Mouse (Mus musculus): ENCODE measurements around the gene Phc2.

DNA sequence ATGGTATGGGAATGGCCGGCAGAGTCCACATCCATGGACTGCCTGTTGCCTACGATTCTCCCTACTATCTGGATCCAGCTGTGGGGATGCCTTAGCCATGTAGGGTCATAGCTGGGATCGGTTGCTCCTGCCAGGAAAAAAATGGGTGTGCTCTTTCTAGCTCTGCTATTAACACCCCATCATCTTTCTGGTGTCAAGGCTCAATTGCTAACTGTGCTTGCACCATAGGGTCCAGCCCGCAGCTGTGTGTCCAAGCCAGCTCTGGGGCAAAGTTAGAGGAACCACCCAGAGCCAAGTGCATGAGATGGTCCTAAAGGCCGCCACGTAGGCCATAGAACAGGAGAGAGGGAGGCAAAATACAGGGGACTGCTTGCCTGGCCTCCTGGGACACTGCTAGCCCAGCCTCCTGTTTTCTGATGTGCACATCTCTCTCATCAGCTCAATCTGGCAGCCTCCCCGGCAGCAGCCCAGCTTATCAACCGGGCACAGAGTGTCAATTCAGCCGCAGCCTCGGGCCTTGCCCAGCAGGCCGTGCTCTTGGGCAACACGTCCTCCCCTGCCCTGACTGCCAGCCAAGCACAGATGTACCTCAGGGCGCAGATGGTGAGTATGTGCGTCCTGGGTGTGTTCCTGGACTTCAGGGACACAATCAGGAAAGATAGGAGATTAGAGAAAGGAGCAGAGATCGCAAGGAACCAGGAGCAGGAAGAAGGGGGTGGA lies 54.7 kb downstream of the Phc2 start:
- TF ChIP-seq GATA1 (IDR thresholded peaks at IDR 0.05; ENCODE audit: borderline replicate concordance, low read length) (no peak), FLI1 (IDR thresholded peaks at IDR 0.05; ENCODE audit: low read length) (no peak)

Data from megakaryocyte, embryonic 14.5 days (primary cell).